Mouse (Mus musculus) megakaryocyte, embryonic 14.5 days (primary cell): ENCODE measurements around the gene Irf7. TPM values are rescaled to one million over a fixed set of nuclear protein-coding genes. Genes with fewer than 3 reads are reported as not detected.
"Not testable (repeated sequence)": the region's sequence is repeated elsewhere in the genome, so short reads cannot be mapped to it uniquely, and the experiment has no call there.

Source experiments
- H3K27me3 ChIP-seq: replicated peaks from 2 replicates; pipeline ENCODE3; 2012; ENCODE audit warnings: inconsistent platforms
- H3K36me3 ChIP-seq: replicated peaks from 2 replicates; pipeline ENCODE3; 2012; ENCODE audit warnings: low read length, inconsistent platforms, mixed read lengths
- H3K4me1 ChIP-seq: 2 replicates; pipeline ENCODE4 v1.6.1; 2012; ENCODE audit warnings: inconsistent platforms
- H3K4me3 ChIP-seq: replicated peaks from 2 replicates; pipeline ENCODE3; 2012; ENCODE audit warnings: moderate library complexity, mild to moderate bottlenecking, inconsistent platforms
- H3K9me3 ChIP-seq: 2 replicates; pipeline ENCODE4 v1.6.1; 2012; ENCODE audit warnings: inconsistent platforms
- FLI1 ChIP-seq: IDR thresholded peaks from 2 replicates; pipeline ENCODE4 v1.6.1; 2012; ENCODE audit warnings: low read length, inconsistent platforms, mixed read lengths
- GATA1 ChIP-seq: IDR thresholded peaks from 3 replicates; pipeline ENCODE4 v1.6.1; 2012; ENCODE audit warnings: mixed read lengths, low read length, inconsistent platforms, borderline replicate concordance
- polyA plus RNA-seq: library from polyadenylated mRNA; stranded (reverse); fragments of >175 nt; gene quantifications from 2 replicates; pipeline ENCODE4 v1.2.3, GENCODE M21; 2012; ENCODE audit warnings: low replicate concordance; ENCODE audit not compliant: insufficient read depth

Irf7 gene
- polyA plus RNA-seq, 1 experiment: 188 TPM

DNA sequence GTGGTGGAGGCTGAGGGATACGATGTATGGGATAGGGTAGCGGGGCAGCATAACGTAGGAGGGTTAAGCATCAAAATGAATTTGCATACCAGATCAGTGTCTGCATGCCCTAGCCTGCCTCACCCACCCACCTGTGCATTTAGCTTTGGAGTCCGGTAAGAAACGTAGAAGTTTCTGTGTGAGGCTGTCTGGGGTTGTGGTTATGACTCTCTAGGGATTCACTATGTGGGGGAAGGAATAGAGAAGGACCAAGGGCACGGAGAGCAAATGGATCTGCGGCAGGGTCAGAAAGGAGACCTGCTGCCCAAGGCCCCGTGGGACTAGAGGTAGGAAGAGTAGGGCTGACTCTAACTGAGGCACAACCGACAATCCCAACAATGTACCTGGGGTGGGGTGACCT is 9.1 kb upstream of the Irf7 start:
- no peaks in the 10 kb centered on the region for H3K9me3 ChIP-seq
- H3K27me3 ChIP-seq: peaks cover 85% of the 10 kb centered on the region
- H3K4me1 ChIP-seq: peaks cover 48% of the 10 kb centered on the region
- no peak overlapping the region for H3K4me3 ChIP-seq
- H3K36me3 ChIP-seq: no peaks in the 10 kb centered on the region
- TF ChIP-seq GATA1 (no peak), FLI1 (no peak)

DNA sequence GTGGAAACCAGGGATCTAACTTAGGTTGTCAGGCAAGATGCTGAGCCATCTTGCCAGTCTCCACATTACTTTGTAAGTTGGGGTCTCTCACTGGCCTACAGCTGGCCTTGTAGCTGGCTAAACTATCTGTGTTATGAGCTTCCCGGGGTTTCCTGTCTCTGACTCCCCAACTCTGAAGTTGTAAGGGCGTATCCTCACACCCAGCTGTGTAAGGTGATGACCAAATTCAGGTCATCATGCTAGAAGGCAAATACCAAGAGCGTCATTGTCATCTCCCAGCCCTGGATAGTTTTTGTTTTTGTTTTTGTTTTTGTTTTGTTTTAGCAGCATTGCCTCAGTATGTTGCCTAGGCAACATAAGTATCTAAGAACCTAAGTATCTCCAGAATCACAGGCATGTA is 4.3 kb upstream of the Irf7 start:
- no peaks in the 10 kb centered on the region for H3K36me3 ChIP-seq
- H3K4me3 ChIP-seq: no peak overlapping the region
- H3K4me1 ChIP-seq: peaks cover 53% of the 10 kb centered on the region
- H3K9me3 ChIP-seq: no peaks in the 10 kb centered on the region
- TF ChIP-seq GATA1 (no peak), FLI1 (no peak)
- peaks cover 52% of the 10 kb centered on the region for H3K27me3 ChIP-seq

DNA sequence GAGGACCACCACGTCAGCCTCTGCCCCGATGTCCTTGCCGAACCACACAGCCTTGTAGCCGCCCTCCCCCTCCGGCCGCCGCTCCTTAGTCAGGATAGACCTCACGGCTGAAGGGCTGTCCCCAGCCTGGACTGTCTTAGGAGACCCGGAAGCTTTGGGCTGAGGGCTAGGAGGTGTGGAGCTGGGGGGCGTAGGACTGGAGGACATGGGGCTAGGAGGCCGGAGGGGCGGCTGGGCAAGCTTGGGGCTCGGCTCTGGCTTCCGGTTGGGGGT is 2.9 kb upstream of the Irf7 start:
- peaks cover 40% of the 10 kb centered on the region for H3K27me3 ChIP-seq
- TF ChIP-seq GATA1 (no peak), FLI1 (no peak)
- peak overlapping the region; percentile 91 for H3K4me3 ChIP-seq
- peaks cover 67% of the 10 kb centered on the region for H3K4me1 ChIP-seq
- no peaks in the 10 kb centered on the region for H3K9me3 ChIP-seq
- H3K36me3 ChIP-seq: peaks cover 9% of the 10 kb centered on the region

DNA sequence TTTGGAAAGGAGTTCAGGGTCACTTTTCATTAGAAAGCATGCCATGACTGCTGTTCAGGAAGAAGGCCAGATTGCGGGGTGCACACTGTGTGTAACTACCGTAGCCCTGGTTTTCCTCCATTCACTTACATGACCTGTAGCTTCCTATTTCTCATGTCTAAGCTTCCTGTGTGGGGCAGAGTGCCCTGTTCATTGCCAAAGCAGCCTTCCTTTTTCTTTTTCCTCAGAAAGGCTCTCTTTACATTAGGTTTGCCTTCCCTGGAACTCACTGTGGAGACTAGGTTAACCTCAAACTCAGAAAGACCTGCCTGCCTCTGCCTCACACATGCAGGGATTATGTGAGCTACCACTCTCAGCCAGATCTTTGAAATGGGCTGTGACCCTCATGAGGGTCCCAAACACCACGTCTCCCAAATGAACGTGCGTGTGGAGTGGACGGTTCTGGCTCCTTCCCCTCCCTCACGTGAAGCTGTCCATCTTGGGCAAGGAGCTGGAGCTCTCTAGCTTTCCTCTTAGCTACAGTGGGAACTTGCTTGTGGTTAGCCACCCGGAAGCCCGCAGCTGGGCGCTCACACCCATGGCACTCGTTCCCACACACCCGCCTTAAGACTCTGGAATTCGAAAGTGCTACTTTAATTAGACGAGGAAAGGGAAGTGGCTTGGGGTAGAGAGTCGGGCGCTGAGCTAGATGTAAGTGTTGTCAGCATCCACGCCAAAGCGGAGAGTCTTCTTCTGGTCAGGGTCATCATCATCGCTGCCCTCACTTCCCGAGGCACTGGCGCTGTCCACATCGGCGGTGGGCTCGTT is 2.4 kb upstream of the Irf7 start:
- peak overlapping the region; percentile 91 for H3K4me3 ChIP-seq
- H3K4me1 ChIP-seq: peaks cover 67% of the 10 kb centered on the region

DNA sequence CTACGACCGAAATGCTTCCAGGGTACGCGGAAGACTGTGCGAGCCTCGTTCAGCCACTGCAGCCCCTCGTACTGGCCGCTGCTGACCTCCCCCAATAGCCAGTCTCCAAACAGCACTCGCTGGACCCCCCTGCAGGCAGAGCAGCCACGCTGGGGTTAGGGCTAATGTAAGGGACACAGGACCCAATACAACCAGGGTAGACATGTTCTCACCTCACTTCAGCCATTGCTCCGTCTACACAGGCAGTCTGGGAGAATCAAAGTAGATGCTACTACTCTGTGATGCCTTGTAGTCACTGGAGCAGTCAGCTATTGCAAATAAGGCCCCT is 906 bp downstream of the Irf7 start:
- peaks cover 70% of the 10 kb centered on the region for H3K4me1 ChIP-seq
- peaks cover 4% of the 10 kb centered on the region for H3K27me3 ChIP-seq
- H3K4me3 ChIP-seq: peak overlapping the region; percentile 96
- peaks cover 47% of the 10 kb centered on the region for H3K36me3 ChIP-seq
- H3K9me3 ChIP-seq: no peaks in the 10 kb centered on the region
- TF ChIP-seq FLI1 (no peak), GATA1 (no peak)

More for the DNA sequence above, 2.4 kb upstream of the Irf7 start:
- peaks cover 34% of the 10 kb centered on the region for H3K27me3 ChIP-seq
- H3K36me3 ChIP-seq: peaks cover 14% of the 10 kb centered on the region
- TF ChIP-seq FLI1 (no peak), GATA1 (no peak)
- no peaks in the 10 kb centered on the region for H3K9me3 ChIP-seq

DNA sequence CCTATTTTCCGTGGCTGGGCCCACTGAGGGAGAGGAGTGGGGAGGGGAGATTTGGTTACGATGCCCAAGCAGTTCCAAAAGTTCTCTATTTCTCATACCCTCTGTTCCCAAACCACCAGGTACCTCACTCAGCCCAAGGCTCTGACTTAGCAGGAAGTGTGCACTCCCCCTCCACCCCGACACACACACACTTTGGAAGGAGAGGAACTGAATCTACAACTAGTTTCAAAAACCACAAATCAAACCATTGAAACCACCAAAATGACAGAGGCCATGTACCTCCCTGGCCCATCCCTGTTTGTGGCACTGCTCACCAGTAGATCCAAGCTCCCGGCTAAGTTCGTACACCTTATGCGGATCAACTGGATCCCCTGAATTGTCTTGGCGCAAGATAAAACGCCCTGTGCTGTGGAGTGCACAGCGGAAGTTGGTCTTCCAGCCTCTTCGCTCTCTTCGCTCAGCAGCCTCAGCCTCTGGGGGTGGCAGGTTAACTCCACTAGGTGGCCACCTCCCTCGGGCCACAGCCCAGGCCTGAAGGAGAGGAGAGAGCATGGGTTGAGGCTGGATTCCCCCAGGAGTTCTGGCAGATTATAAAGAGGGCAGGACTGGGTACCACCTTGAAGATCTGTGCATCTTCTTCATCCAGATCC is 1.4 kb downstream of the Irf7 start:
- no peak for TF ChIP-seq FLI1
- TF ChIP-seq GATA1: no peak
- Histone ChIP-seq H3K36me3 (peaks cover 52% of the 10 kb centered on the region), H3K27me3 (peaks cover 3% of the 10 kb centered on the region), H3K4me3 (peak overlapping the region; percentile 96), H3K9me3 (no peaks in the 10 kb centered on the region), H3K4me1 (peaks cover 65% of the 10 kb centered on the region)

DNA sequence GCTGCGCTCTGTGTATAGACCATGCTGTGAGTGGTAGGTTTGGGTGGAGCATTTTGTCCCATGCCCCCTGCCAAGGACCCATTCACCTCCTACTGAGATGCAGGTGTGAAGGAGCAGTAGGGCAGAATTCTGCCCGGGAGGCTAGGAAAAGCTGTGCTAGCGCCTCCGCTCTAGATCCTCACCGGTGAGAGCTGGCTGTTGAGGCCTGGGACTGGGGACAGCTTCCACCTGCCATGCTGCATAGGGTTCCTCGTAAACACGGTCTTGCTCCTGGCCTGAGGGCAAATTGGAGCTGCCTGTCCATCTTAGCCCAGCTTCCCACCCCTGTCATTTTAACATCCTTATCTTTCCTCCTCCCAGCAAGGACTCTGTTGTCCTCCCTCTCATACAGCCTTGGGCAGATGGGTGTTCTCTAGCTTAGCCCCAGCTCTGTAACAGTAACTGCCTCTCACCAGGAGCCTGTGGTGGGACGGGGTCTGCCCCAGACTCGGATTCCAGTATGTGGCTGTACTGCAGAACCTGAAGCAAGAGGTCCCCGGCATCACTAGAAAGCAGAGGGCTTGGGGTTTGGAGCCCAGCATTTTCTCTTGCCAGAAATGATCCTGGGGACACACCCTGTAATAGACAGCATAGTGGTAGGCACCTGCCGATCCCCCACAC is 2.1 kb downstream of the Irf7 start:
- peaks cover 58% of the 10 kb centered on the region for H3K4me1 ChIP-seq
- H3K4me3 ChIP-seq: peak overlapping the region; percentile 18
- H3K36me3 ChIP-seq: peaks cover 59% of the 10 kb centered on the region
- TF ChIP-seq GATA1 (no peak), FLI1 (no peak)
- H3K27me3 ChIP-seq: no peaks in the 10 kb centered on the region
- H3K9me3 ChIP-seq: no peaks in the 10 kb centered on the region

DNA sequence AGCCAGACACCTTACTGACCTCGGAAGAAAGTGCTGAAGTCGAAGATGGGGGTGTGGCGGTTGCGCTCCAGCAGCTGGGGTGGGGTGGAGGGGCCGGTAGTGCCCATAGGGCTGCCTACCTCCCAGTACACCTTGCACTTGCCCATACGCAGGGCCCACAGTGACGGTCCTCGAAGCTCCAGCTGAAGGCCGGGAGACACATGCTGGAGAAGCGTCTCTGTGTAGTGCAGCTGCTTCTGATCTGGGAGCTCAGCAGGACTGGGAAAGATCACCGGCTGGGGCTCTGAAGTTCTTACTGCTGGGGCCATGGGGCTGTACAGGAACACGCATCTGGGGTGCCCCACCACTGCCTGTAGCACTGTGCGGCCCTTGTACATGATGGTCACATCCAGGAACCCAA is 2.6 kb downstream of the Irf7 start:
- peaks cover 53% of the 10 kb centered on the region for H3K4me1 ChIP-seq
- H3K27me3 ChIP-seq: no peaks in the 10 kb centered on the region
- no peaks in the 10 kb centered on the region for H3K9me3 ChIP-seq
- peaks cover 65% of the 10 kb centered on the region for H3K36me3 ChIP-seq
- TF ChIP-seq FLI1 (no peak), GATA1 (no peak)
- H3K4me3 ChIP-seq: no peak overlapping the region

DNA sequence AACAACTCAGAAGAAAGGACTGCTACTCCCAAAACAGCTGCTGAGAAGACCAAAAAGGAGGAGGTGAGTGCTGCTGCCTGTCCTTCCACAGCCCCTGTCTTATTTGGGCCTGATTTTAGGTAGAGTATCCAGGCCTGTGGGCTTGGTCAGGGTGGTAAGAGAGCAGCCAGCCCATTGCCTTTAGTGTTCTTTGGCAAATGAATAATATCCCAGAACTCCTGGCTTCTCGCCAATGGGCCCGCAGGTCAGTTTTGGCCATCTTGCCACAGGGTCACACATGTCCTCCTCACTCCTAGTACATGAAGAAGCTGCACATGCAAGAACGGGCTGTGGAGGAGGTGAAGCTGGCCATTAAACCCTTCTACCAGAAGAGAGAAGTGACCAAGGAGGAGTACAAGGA is 4.8 kb downstream of the Irf7 start:
- H3K4me1 ChIP-seq: peaks cover 39% of the 10 kb centered on the region
- no peaks in the 10 kb centered on the region for H3K9me3 ChIP-seq
- TF ChIP-seq GATA1 (no peak), FLI1 (no peak)
- H3K27me3 ChIP-seq: no peaks in the 10 kb centered on the region
- no peak overlapping the region for H3K4me3 ChIP-seq
- peaks cover 86% of the 10 kb centered on the region for H3K36me3 ChIP-seq

DNA sequence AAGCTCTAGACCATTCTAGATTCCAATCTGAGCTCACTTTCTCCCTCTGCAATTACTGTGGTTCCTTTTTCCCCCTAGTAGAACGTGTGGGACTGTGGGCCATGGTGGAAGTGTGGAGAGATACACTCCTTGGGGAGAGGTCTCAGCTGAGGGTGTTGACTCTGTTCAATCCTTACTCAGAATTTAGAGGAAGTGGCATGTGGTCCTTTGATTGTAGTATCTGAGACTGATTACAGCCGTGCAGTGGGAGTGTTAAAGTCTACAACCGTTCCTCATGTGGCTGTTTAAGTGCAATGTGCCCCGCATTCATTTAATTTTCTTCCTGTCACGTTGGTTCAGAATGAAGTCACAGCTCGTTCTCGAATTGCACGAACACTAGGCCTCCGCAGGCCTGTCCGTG is 10.1 kb downstream of the Irf7 start:
- H3K27me3 ChIP-seq: no peaks in the 10 kb centered on the region
- no peaks in the 10 kb centered on the region for H3K9me3 ChIP-seq
- peaks cover 1% of the 10 kb centered on the region; the same call in 1 of the 2 replicates for H3K4me1 ChIP-seq
- no peak overlapping the region for H3K4me3 ChIP-seq
- peaks cover 96% of the 10 kb centered on the region for H3K36me3 ChIP-seq
- TF ChIP-seq GATA1: no peak
- no peak for TF ChIP-seq FLI1

DNA sequence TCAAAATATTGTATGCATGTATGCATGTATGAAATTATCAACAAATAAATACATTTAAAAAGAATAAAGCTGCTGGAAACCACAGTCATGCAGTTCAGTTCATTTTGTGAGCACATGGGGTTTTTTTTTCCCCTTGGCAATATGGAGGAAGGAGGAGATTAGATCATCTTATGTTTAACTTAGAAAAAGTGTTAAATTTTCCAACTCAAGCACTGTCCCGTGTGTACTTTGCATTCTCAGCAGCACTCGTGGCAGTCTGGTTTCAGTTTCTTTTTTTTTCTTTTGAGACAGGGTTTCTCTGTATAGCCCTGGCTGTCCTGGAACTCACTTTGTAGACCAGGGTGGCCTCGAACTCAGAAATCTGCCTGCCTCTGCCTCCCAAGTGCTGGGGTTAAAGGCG is 15.8 kb downstream of the Irf7 start:
- H3K9me3 ChIP-seq, H3K4me3 ChIP-seq, H3K27me3 ChIP-seq: not testable (repeated sequence)
- Histone ChIP-seq H3K36me3 (peaks cover 95% of the 10 kb centered on the region), H3K4me1 (peaks cover 13% of the 10 kb centered on the region; the same call in 1 of the 2 replicates)
